Mouse (Mus musculus) spleen, adult 2 months (tissue): ENCODE measurements around the gene Gm17079.

Experiments used
- CTCF ChIP-seq: fragments of 200-500 bp; IDR thresholded peaks from 2 replicates; pipeline ENCODE4 v1.5.1; 2011; ENCODE audit warnings: mild to moderate bottlenecking, inconsistent platforms; ENCODE audit not compliant: insufficient read depth, insufficient read length, insufficient replicate concordance; ENCODE audit errors: extremely low read depth
- POLR2A ChIP-seq: fragments of 200-500 bp; IDR thresholded peaks from 2 replicates; pipeline ENCODE4 v1.6.1; 2011; ENCODE audit warnings: low read depth, low read length, inconsistent platforms

DNA sequence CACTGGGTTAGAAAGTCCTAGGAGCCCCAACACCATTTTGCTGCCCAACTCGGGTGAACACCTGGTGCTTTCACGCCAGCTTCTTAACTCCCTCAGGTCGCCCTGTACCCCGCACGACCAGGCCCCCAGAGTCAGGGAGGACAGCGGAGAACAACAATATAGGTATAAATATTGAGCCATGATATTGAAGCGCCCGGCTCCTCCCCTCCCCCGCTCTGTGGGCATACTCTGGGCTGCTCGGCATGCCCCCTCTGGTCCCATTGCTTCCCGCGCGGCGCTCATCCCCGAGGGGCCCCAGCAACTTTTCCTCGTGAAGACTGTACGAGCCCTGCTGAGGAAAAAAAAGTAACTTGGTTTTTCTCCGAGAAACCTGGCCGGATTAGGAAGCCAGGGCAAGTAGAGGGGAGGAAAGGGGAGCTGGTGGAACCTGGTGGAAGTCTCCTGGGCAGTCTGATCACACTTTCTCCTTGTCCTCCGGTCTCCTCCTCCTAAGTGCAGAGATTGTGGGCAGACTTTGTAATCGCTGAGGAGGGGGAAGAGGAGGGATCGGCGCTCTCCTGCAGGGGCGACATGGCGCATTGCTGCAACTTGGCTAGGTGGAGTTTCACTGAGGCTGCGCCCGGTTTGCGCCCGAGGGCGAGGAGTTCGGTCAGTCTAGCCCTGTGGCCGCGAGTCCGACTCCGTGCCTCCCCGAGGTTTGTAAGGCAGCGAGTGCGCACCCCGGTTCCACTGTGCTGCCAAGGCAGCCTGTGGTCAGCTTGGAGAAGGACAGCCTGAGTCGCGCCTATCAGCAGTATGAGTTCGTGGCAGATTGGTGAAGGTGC lies 45.3 kb upstream of the Gm17079 start:
- TF ChIP-seq CTCF (no peak), POLR2A (no peak)
